Mouse (Mus musculus) spleen, adult 2 months (tissue): Measurements from ENCODE around the gene Rps21.

Experiments
- CTCF ChIP-seq: fragments of 200-500 bp; IDR thresholded peaks from 2 replicates; pipeline ENCODE4 v1.5.1; 2011; ENCODE audit warnings: mild to moderate bottlenecking, inconsistent platforms; ENCODE audit not compliant: insufficient read depth, insufficient read length, insufficient replicate concordance; ENCODE audit errors: extremely low read depth
- POLR2A ChIP-seq: fragments of 200-500 bp; IDR thresholded peaks from 2 replicates; pipeline ENCODE4 v1.6.1; 2011; ENCODE audit warnings: low read depth, low read length, inconsistent platforms

DNA sequence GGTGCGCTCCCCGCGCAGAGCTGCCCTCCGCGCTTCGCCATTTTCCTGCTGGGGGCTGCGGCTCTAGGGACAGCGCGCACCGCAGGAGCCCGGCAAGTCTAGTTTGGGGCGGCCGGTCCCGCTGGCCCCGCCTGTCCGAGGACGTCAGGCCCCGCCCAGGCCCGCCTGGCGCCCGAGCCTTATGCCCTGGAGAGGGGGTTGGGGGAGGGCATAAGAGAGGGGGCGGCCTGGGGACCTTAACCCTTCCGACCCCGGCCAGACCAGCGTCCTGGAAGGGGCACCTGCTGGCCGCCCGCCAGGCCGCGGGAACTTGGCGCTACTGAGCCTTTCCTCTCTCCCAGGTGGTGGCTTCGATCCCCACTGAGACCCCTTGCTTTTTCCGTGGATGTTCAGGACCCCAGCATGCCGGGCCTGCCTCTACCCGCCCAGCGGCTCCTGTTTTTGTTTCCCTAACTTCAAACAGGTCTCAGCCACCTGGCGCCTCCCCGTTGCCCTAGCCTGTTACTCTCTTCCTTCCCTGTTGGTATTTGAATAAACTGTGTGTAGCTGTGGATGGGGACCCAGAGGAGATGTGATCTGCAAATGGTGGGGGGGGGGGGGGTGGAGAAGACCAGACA lies 31.3 kb upstream of the Rps21 start, which contains the start of gene Lama5:
- no peak for TF ChIP-seq CTCF
- no peak for TF ChIP-seq POLR2A
